Mouse (Mus musculus) retina, embryonic 14.5 days (tissue): ENCODE data around the gene Cecr2.

Source experiments
- DNase-seq: peaks from one replicate; pipeline ENCODE4 v3.0.0-alpha.2; 2015; ENCODE audit warnings: low spot score

The Cecr2 gene

DNA sequence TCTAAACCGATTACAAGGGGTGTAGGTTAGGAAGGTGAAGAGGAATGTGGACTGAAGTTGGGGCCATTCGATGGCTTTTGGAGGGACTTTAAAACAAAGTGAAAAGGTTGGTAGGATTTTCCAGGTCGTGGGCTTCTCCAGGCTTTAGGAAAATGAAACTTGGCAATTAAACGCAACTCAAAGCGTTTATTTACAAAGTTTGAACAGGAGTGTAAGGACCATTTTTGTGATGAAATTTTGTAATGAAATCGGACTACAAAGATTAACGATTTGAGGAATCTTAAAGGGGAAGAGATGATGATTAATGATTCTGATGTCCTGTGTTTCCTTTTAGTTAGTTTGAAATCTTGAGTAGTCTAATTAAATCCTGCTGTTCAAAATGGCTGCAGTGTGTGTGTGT is 1.7 kb downstream of the Cecr2 start:
- peak; percentile 30 for DNase-seq

DNA sequence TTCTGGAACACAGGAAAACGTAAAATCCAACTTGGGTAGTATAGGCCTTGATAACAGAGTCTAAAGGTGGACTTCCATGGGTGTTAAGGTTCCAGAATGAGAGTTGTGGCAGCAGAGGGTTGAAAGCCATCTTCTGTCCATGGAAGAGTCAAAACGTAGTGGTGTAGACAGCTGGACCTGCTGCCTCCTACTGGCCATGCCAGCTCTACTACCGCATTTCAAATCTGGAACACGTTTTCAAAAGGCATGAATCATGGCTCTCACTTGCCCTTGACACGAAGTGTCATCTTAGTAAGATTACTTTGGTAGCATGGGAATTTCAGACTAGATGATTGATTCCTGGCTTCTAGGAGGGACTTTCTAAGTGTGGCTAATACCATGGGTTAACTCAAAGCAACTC is 8.0 kb downstream of the Cecr2 start:
- DNase-seq = no peak

GRCm38 (mm10) chr6:120674881-120675280 is 8.7 kb downstream of the Cecr2 start:
- no peak for DNase-seq

- no peak for DNase-seq
These were observed 9.8 kb downstream of the Cecr2 start for GRCm38 (mm10) chr6:120675979-120676378.

DNA sequence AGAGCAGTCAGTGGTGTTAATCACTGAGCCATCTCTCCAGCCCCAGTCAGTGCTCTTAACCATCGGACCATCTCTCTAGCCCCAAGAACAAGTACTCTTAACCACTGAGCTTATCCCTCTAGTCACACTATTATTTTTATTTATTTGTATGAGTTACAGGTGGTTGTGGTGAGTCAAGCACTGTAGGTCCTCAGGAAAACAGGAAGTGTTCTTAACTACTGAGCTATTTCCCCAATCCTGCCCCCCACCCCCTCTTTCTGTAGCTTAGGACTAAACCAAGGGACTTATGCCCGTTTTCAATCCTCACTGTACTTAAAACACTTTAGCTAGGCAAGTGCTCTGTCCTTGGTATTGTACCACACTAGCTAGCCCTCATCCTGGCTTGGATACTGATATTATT is 17.2 kb downstream of the Cecr2 start:
- no peak for DNase-seq

GRCm38 (mm10) chr6:120684750-120685149 is 18.6 kb downstream of the Cecr2 start:
- DNase-seq = no peak

DNA sequence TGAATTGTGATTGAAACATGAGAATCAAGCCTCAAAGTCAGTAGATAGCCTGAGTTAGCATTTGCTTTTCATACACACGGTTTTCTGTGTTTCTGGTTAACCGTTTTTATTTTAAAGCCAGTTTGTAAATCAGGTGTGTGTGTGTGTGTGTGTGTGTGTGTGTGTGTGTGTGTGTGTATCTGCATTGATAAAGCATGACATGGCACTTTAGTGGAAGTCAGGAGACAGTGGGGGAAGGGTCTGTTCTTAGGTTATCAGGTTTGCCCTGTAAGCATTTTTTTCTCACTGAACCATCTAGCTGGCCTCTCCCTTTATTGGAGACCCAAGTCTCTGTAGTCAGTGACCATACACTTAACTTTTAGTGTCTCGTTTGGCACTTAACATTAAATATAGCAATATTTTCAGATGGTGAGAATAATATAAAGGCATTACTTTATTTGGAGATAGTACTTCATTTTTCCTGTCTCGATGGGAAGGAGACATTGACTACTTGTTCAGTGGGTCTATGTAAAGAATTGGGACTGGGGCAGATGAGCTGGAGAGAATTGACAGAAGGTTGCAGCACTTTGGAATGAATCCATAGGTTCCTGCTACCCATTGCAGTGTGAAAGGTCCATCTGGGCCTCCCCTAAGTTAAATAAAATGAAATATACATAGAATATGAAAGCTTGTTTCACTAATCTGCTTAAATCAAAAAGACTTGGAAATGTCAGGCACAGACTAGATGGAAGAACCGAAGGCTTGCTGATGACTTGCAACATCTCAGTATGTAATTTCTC is 20.9 kb downstream of the Cecr2 start:
- no peak for DNase-seq

DNA sequence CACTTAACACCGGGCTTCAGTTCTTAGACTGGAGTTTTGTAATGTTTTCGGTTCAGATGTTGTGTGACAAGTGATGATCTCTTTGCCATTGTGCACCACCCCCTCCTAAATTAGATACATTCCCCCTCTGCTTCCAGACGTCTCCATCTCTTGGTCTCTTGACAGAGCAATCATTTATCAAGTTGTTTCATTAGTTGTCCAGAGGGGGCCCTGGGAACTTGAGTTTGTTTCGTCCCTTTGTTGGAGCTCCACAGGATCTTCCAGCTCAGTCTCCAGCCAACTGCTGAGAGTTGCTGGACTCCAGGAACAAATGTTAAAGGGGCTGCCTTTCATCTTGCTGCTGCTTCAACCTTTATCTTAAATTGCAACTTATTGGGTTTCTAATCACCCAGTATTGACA is 34.1 kb downstream of the Cecr2 start:
- DNase-seq = peak; percentile 64

DNA sequence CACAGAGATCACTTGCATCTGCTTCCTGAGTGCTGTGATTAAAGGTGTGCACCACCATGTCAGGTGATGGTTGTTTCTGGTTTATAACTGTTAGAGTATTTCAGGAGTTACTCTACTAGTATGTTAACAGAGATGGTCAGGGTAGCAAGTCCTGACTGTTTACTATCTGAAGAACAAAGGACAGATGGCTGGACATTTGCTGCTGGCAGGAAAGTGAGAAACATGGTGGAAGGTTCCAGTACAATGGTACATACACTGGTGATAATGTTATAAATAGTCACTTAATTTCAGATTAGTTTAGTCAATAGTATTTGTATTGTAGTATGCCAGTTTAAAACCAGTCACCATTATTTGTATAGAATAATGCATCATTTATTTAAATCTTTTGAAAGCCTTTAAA is 38.2 kb downstream of the Cecr2 start:
- DNase-seq = no peak

DNA sequence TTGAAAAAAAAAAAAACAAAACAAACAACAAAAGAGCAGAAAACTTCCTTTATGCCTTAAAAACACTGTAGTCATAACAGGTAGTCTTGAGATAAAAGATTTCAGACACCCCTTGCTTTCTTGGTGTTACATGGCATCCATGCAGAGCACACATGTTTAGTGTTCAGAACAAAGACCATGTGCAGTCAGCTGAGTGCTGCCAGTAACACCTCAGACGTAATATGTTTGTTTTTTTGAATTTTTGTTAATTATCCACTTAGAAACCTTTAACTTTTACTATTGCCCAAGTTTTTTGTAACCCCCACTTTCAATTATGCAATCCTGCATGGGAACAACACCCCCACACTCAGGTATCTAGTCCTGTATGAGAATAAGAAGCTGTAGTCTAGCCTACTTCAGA is 42.6 kb downstream of the Cecr2 start:
- no peak for DNase-seq

DNA sequence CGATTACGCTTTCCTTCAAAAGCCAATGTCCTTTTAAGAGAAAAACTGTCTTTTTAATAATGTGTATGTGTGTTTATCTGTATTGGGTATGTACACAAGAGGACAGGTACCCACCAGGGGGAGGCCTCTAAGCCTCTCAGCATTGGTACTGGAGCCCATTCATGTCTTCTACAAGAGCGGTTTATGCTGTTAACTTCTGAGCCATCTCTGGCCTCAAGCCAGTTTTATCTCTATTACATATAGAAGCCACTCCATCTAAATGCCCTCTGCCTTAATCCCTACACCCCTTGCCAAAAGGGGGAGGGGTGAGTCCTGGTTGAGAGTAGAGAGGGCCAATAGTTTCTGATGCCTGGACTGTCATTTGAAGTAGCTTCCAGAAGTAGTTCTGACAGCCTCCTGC is 48.6 kb downstream of the Cecr2 start:
- DNase-seq = no peak

GRCm38 (mm10) chr6:120715227-120715626 is 49.1 kb downstream of the Cecr2 start:
- DNase-seq = peak; percentile 33

DNA sequence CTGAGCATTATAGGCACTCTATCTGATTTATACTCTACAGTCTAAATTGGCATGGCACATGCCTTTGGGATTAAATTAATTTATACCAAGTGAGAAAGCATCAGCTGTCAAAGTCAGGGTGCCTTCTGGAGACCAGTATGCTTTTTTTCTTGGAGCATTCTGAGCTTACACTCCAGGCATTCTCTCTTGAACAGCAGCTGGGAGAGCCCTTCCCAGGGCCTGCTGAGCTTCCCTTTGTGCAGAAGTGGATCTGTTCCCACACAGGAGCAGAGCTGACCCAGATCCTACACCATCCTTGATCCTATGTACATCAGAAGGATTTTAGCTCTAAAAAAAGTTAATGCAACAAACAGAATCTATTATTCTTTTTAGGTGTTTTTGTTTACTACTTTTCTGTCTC is 49.7 kb downstream of the Cecr2 start:
- peak; percentile 58 for DNase-seq

DNA sequence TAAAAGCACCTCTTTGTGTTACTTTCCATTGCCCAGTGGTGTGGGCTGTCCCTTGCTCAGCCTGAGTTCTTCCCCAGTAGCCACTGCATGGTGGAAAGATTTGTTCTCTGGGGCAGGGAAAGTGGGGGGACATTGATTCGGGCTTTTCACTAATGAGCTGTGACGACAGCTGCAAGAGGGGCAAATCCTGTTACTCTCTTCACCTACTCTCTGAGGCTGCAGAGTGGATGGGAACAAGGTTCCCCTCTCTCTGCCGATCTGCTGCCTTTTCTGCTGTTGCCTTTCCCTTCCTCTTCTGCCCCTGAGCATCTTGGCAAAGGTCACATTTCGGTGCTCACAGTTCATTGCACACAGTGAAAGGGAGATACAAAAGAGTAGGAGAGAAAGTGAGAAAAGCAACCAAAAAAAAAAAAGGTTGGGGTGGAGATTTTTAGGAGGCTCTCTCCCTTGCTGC is 50.4 kb downstream of the Cecr2 start:
- DNase-seq = peak; percentile 73

- DNase-seq = no peak
These were observed 59.8 kb downstream of the Cecr2 start for GRCm38 (mm10) chr6:120725986-120726385.

DNA sequence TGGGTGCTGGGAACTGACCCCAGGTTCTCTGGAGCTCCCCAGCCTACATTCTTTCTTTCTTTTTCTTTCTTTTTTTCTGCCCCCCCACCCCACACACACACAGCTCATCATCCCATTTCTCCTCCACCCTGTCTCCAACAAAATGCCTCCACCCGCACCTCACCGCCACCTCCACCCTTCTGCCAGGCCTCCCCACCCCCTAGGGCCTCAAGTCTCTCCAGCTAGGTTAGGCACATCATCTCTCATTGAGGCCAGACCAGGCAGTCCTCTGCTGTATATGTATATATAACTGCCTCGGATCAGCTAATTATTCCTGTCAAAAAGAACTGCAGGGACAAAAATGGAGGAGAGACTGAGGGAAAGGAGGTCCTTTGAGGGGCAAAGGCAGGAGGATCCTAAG is 69.8 kb downstream of the Cecr2 start:
- DNase-seq = no peak

GRCm38 (mm10) chr6:120736566-120736965 is 70.4 kb downstream of the Cecr2 start:
- peak; percentile 82 for DNase-seq

DNA sequence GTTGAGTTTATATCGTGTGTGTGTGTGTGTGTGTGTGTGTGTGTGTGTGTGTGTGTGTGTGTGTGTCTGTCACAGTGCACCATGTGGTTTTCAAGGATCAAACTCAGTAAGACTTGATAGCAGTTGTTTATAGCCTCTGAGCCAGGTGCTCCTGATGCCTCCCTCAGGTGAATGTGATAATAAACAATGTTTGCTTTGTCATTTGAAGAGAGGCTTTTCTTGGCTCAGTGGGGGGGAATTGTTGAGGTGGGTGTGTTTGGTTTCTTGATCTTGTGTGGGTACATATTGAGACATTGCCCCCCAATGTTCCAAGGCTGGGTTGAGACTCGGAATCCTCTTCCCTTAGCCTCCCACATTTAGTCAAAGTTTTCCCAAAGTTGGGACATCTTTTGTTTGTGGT is 77.0 kb downstream of the Cecr2 start:
- no peak for DNase-seq

DNA sequence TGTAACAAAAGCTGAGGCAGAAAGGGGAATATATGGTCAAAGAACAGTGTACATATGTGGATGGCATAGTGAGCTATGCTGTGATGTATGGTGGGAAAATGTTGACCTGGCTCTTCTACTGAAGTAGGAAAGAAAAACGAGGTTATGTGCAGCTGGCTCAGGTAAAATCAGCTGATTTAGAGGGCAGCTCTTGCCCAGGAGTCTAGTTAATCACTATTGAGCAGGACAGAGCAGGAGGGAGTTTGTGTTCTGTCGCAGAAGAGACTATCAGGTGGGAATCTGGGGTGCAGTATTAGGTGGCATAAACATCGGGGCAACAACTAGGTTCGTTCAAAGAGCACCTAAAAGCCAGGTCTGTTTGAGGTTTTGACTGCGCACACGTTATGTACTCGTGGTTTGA is 78.1 kb downstream of the Cecr2 start:
- no peak for DNase-seq

DNA sequence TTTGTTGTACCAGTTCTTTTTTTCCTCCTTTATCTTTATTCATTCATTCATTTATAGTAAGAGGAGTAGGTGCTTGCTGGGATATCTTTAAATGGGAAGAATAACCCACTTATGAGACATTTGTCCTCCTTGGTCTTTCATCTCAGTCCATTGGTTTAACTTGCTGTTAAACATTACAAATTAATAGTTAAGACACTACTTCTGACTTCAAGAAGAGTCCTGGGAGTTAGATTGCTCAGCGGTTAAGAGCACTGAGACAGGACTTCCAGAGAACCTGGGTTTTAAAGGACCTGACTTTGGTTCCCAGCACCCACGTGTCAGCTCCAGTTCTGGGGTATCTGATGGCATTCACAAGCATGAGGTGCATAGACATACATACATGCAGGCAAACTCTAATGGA is 80.2 kb downstream of the Cecr2 start:
- DNase-seq = no peak

- no peak for DNase-seq
These were observed 95.0 kb downstream of the Cecr2 start for GRCm38 (mm10) chr6:120761151-120761550.

DNA sequence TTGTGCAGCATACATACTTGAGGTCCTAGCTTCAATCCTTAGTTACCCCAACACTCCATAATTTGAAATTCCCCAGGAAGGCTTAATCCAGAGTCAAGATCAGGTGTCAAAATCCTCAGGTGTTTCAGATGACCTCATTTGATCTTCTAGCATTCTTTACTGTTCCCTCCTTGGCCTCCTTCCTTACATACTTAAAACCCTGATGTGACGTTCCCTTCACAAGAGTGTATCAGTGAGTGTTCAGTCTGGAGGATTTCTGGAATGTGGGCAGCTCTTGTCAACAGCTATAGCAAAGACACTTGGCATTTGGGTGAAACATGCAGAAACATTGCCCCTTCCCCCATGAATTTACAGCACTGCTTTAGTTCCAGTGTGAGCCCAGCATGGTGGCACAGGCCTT is 103.8 kb downstream of the Cecr2 start:
- no peak for DNase-seq

DNA sequence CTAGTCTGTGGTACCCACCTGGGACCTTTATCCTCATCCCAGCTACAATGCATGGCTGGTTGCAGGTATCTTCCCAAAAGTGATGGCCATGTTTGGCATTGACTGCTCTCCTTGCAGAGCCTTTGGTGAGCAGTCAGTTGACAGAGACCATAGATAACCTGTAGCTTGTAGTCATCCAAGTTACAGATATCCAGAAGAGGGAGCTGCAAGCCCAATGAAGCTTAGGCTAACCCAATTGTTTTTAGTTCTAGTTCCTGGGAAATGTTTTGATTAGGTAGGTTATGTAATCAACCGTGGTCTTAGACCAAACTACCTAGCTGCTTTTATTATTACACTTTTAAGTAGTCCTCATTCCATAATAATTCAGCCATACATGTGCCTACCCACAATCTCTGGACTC is 105.2 kb downstream of the Cecr2 start:
- no peak for DNase-seq

DNA sequence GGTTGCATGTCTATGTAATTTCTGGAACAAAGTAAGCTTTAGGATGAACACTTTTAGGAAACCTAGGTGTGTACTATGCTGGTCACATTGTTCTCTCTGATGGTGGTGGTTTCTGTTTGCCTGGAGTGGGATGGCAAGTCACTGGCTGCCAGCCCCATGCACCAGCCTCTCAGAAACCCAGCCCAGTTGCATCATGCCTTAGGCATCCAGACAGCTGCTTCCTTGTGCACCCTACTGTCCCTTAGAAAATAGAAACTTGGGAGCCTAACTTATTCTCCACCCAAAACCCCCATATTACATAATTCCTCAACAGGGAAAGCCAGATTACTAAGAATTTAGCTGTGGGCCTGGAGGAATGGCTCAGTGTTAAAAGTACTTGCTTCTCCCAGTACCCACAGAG is 105.9 kb downstream of the Cecr2 start:
- DNase-seq = no peak
